Mouse (Mus musculus) hindbrain, embryonic 11.5 days (tissue): ENCODE data around the gene Ankdd1b. TPM values are rescaled to one million over a fixed set of nuclear protein-coding genes. Genes with fewer than 3 reads are reported as not detected.

Experiments
- polyA plus RNA-seq: library from polyadenylated mRNA; unstranded; fragments of >200 nt; fragmentation: Nextera tagmentation; extraction: Ambion mirVana; gene quantifications from 2 replicates; pipeline ENCODE4 v1.2.1, GENCODE M21; 2014

The Ankdd1b gene
- polyA plus RNA-seq, 1 experiment from 2014 or later: not detected

Other genes with a start within 250 kb of the Ankdd1b start
- gene Poc5, start 82.9 kb downstream of the Ankdd1b start, polyA plus RNA-seq: 29.3 and 33.6 TPM in 2 replicates
- gene Gm17622, start 19.5 kb upstream of the Ankdd1b start, polyA plus RNA-seq: not detected in 2 replicates
- 6.7 and 8.2 TPM in 2 replicates for gene Polk, start 71.4 kb upstream of the Ankdd1b start, polyA plus RNA-seq
- 7.9 and 11.6 TPM in 2 replicates for gene Col4a3bp, start 71.4 kb upstream of the Ankdd1b start, polyA plus RNA-seq
- 199 and 238 TPM in 2 replicates for gene Hmgcr, start 199.7 kb upstream of the Ankdd1b start, polyA plus RNA-seq